22 mouse cellular contexts compared by ENCODE assay signal in genomic region chr1:74850251-74850650, GRCm38 (mm10). TPM values are rescaled to one million over a fixed set of nuclear protein-coding genes. Genes with fewer than 3 reads are reported as not detected.
DNase-seq lines count a peak whose midpoint lies in the region; ATAC-seq lines count a peak whose summit lies in the region.
"Had no signal": no experiment of that assay in that cellular context is flagged by ENCODE, and none has a peak within 500 bp of the region (broad histone marks: within the 10 kb centered on the region; RNA-seq: fewer than 3 reads in every experiment).

No protein-coding gene starts in this region.

- H3K4me3 ChIP-seq in midbrain, embryonic 13.5 days (replicated peaks) = no peak overlapping the region
- no peak overlapping the region for H3K4me3 ChIP-seq in midbrain, embryonic 14.5 days (replicated peaks; ENCODE audit: low read depth, low read length)
- H3K4me3 ChIP-seq: forebrain, embryonic 12.5 days; hindbrain, embryonic 12.5 days; lung, embryonic 15.5 days; megakaryocyte, embryonic 14.5 days had no signal

- peak overlapping the region; percentile 84; the same call in 1 of the 2 replicates for H3K27ac ChIP-seq in midbrain, embryonic 13.5 days
- no peak overlapping the region for H3K27ac ChIP-seq in midbrain, embryonic 14.5 days (replicated peaks; ENCODE audit: low read depth, low read length)
- H3K27ac ChIP-seq: forebrain, embryonic 12.5 days; lung, embryonic 15.5 days had no signal

- no peak overlapping the region for H3K4me2 ChIP-seq in midbrain, embryonic 13.5 days (replicated peaks)
- no peak overlapping the region for H3K4me2 ChIP-seq in midbrain, embryonic 14.5 days (ENCODE audit: low read length)
- H3K4me2 ChIP-seq: forebrain, embryonic 12.5 days; hindbrain, embryonic 12.5 days; lung, embryonic 15.5 days had no signal

- 23% methylated on average over 6 of the region's 6 CpGs for WGBS in midbrain, embryonic 13.5 days
- 21% methylated on average over 6 of the region's 6 CpGs for WGBS in midbrain, embryonic 14.5 days

- DNase-seq in midbrain, embryonic 14.5 days = no peak
- DNase-seq in frontal cortex, postnatal 36 days (ENCODE audit: low spot score in 2 of 2) = peak; percentile 79 to 88
- DNase-seq in left cerebral cortex, postnatal 25 days (ENCODE audit: low spot score in 2 of 2) = peak; percentile 81 to 95
- DNase-seq in telencephalon, adult 2 months (ENCODE audit: low read depth, low spot score) = peak; percentile 93
- DNase-seq in B cell, adult 2 months = no peak
- DNase-seq in cerebellum, adult 9-10 months = no peak
- DNase-seq: adrenal gland, postnatal 36 days; cerebellum, adult 11-12 months; gastrocnemius, postnatal 36 days; kidney, adult 18-20 months had no signal

- H3K27me3 ChIP-seq in midbrain, embryonic 13.5 days = no peaks in the 10 kb centered on the region
- H3K27me3 ChIP-seq in midbrain, embryonic 14.5 days (ENCODE audit: control insufficient read depth, insufficient read depth, low read length) = no peaks in the 10 kb centered on the region

- H3K36me3 ChIP-seq in midbrain, embryonic 13.5 days = no peaks in the 10 kb centered on the region
- no peaks in the 10 kb centered on the region for H3K36me3 ChIP-seq in midbrain, embryonic 14.5 days (ENCODE audit: control insufficient read depth, insufficient read depth, low read length)
- H3K36me3 ChIP-seq: forebrain, embryonic 12.5 days; hindbrain, embryonic 12.5 days; lung, embryonic 15.5 days had no signal

- ATAC-seq in midbrain, embryonic 13.5 days = no peak
- no peak for ATAC-seq in midbrain, embryonic 14.5 days (ENCODE audit: low FRiP score, low TSS enrichment)
- ATAC-seq: activated CD4-positive, CD25-positive, alpha-beta regulatory T cell, adult 4 months had no signal

- peaks cover 41% of the 10 kb centered on the region for H3K4me1 ChIP-seq in midbrain, embryonic 13.5 days (replicated peaks)
- H3K4me1 ChIP-seq in midbrain, embryonic 14.5 days (ENCODE audit: control insufficient read depth, insufficient read depth, low read length) = peaks cover 33% of the 10 kb centered on the region

- no peaks in the 10 kb centered on the region for H3K9me3 ChIP-seq in midbrain, embryonic 13.5 days
- H3K9me3 ChIP-seq in midbrain, embryonic 14.5 days (ENCODE audit: control insufficient read depth, low read length) = no peaks in the 10 kb centered on the region
- H3K9me3 ChIP-seq: forebrain, embryonic 12.5 days; hindbrain, embryonic 12.5 days; lung, embryonic 15.5 days had no signal

- intact Hi-C loops in left cerebral cortex, postnatal 25 days (cut with DNase I) = loop anchor here (1.0 to 2.0 kb wide), 2 partner anchors 20 to 33 kb away; no protein-coding TSS in a partner anchor

- H3K9ac ChIP-seq in midbrain, embryonic 13.5 days (replicated peaks) = no peak overlapping the region
- H3K9ac ChIP-seq in midbrain, embryonic 14.5 days (replicated peaks; ENCODE audit: low read length) = no peak overlapping the region
- H3K9ac ChIP-seq: lung, embryonic 15.5 days had no signal

RNA-seq across cellular contexts. Expression of gene Cdk5r2, which starts 4.5 kb away (rescaled TPM):
- 4.8 and 7.1 TPM in 2 replicates for polyA plus RNA-seq in midbrain, embryonic 13.5 days (2015; fragmentation: Nextera tagmentation; extraction: Ambion mirVana)
- polyA plus RNA-seq in midbrain, embryonic 14.5 days (2014; fragmentation: Nextera tagmentation; extraction: Ambion mirVana) = 16.5 and 29.9 TPM in 2 replicates
- 100 to 1,000 TPM; 441 to 447 TPM for total RNA-seq in left cerebral cortex, postnatal 25 days (2021)
- total RNA-seq: common myeloid progenitor, adult 5-6 weeks; gastrocnemius, postnatal 36 days; liver, adult 2 months had no signal
- polyA plus RNA-seq: activated CD4-positive, CD25-positive, alpha-beta regulatory T cell, adult 4 months; liver, adult 2 months; lung, embryonic 15.5 days had no signal

RNA-seq across cellular contexts. Expression of gene Fev, which starts 35.0 kb away (rescaled TPM):
- polyA plus RNA-seq in midbrain, embryonic 13.5 days (2015; fragmentation: Nextera tagmentation; extraction: Ambion mirVana) = 1.8 and 5.1 TPM in 2 replicates
- polyA plus RNA-seq in midbrain, embryonic 14.5 days (2014; fragmentation: Nextera tagmentation; extraction: Ambion mirVana) = 3.0 and 3.3 TPM in 2 replicates
- not detected for total RNA-seq in left cerebral cortex, postnatal 25 days (2021)
- total RNA-seq: common myeloid progenitor, adult 5-6 weeks; gastrocnemius, postnatal 36 days; layer of hippocampus, postnatal 10 days; liver, adult 2 months had no signal
- polyA plus RNA-seq: activated CD4-positive, CD25-positive, alpha-beta regulatory T cell, adult 4 months; embryonic facial prominence, embryonic 14.5 days; forebrain, embryonic 12.5 days; liver, adult 2 months; lung, embryonic 15.5 days; neural tube, embryonic 11.5 days had no signal

RNA-seq across cellular contexts. Expression of gene Cryba2, which starts 42.7 kb away (rescaled TPM):
- polyA plus RNA-seq in midbrain, embryonic 13.5 days (2015; fragmentation: Nextera tagmentation; extraction: Ambion mirVana) = 0.64 and 1.9 TPM in 2 replicates
- polyA plus RNA-seq in midbrain, embryonic 14.5 days (2014; fragmentation: Nextera tagmentation; extraction: Ambion mirVana) = 0.77 TPM in 1 of 2 replicates, not detected in the other
- total RNA-seq in left cerebral cortex, postnatal 25 days (2021) = not detected
- total RNA-seq: common myeloid progenitor, adult 5-6 weeks; gastrocnemius, postnatal 36 days; liver, adult 2 months had no signal
- polyA plus RNA-seq: activated CD4-positive, CD25-positive, alpha-beta regulatory T cell, adult 4 months; embryonic facial prominence, embryonic 14.5 days; forebrain, embryonic 12.5 days; heart, embryonic 14.5 days; liver, adult 2 months; lung, embryonic 15.5 days; neural tube, embryonic 11.5 days had no signal

RNA-seq across cellular contexts. Expression of gene Wnt10a, which starts 58.9 kb away (rescaled TPM):
- polyA plus RNA-seq in midbrain, embryonic 13.5 days (2015; fragmentation: Nextera tagmentation; extraction: Ambion mirVana) = 0.35 and 0.45 TPM in 2 replicates
- polyA plus RNA-seq in midbrain, embryonic 14.5 days (2014; fragmentation: Nextera tagmentation; extraction: Ambion mirVana) = 0.11 and 0.36 TPM in 2 replicates
- total RNA-seq in left cerebral cortex, postnatal 25 days (2021) = 1 to 10 TPM; 6.6 to 9.4 TPM
- total RNA-seq: common myeloid progenitor, adult 5-6 weeks; gastrocnemius, postnatal 36 days; liver, adult 2 months had no signal
- polyA plus RNA-seq: heart, embryonic 14.5 days; liver, adult 2 months had no signal

Comparison
In these comparisons a context has a peak if more than half of its experiments do, and no peak if none do; other contexts are left out.
1. DNase-seq: peak in frontal cortex, postnatal 36 days (2 of 2), left cerebral cortex, postnatal 25 days (2 of 2) and telencephalon, adult 2 months (single experiment); none in midbrain, embryonic 14.5 days (single experiment), B cell, adult 2 months (0 of 2) and cerebellum, adult 9-10 months (single experiment).